Mouse (Mus musculus): ENCODE measurements around the gene F13b. TPM values are rescaled to one million over a fixed set of nuclear protein-coding genes. Genes with fewer than 3 reads are reported as not detected.

The F13b gene
- total RNA-seq (2021): not detected

- intact Hi-C loops (cut with DNase I): no loop called here
- DNase-seq (ENCODE audit: low spot score in 2 of 2): no peak
Observed at GRCm38 (mm10) chr1:139501258-139501752, at the start of gene F13b. Gene F13b (plus strand): TSS chr1:139501702.

- intact Hi-C loops (cut with DNase I): loop anchor here (10.0 kb wide), 1 partner anchor 1210 kb away; no protein-coding TSS in a partner anchor
- peak; percentile 83 to 94 for DNase-seq (ENCODE audit: low spot score in 2 of 2)
Observed at GRCm38 (mm10) chr1:139454340-139455225, 46.9 kb upstream of the F13b start, which contains the start of gene Aspm. Gene Aspm (plus strand): TSS chr1:139454772.

GRCm38 (mm10) chr1:139455226-139455869 is 46.2 kb upstream of the F13b start:
- intact Hi-C loops (cut with DNase I): loop anchor here (10.0 kb wide), 1 partner anchor 1209 kb away; no protein-coding TSS in a partner anchor
- DNase-seq (ENCODE audit: low spot score in 2 of 2): no peak

- intact Hi-C loops (cut with DNase I): no loop called here
- no peak for DNase-seq (ENCODE audit: low spot score in 2 of 2)
Observed at GRCm38 (mm10) chr1:139460807-139461206, 40.7 kb upstream of the F13b start.

GRCm38 (mm10) chr1:139465936-139466335 is 35.6 kb upstream of the F13b start:
- no peak for DNase-seq (ENCODE audit: low spot score in 2 of 2)
- intact Hi-C loops (cut with DNase I): no loop called here

GRCm38 (mm10) chr1:139478898-139479297 is 22.6 kb upstream of the F13b start:
- no peak for DNase-seq (ENCODE audit: low spot score in 2 of 2)
- intact Hi-C loops (cut with DNase I): no loop called here

- intact Hi-C loops (cut with DNase I): no loop called here
- DNase-seq (ENCODE audit: low spot score in 2 of 2): peak in 1 of 2 experiments; percentile 37
Observed at GRCm38 (mm10) chr1:139480246-139480645, 21.3 kb upstream of the F13b start.

GRCm38 (mm10) chr1:139481146-139481545 is 20.4 kb upstream of the F13b start:
- intact Hi-C loops (cut with DNase I): no loop called here
- peak; percentile 14 to 36 for DNase-seq (ENCODE audit: low spot score in 2 of 2)

- no peak for DNase-seq (ENCODE audit: low spot score in 2 of 2)
Observed at GRCm38 (mm10) chr1:139494630-139495029, 6.9 kb upstream of the F13b start.

GRCm38 (mm10) chr1:139495408-139495807 is 6.1 kb upstream of the F13b start:
- no peak for DNase-seq (ENCODE audit: low spot score in 2 of 2)
- intact Hi-C loops (cut with DNase I): no loop called here

More at GRCm38 (mm10) chr1:139494630-139495029, 6.9 kb upstream of the F13b start:
- intact Hi-C loops (cut with DNase I): no loop called here

- intact Hi-C loops (cut with DNase I): no loop called here
- no peak for DNase-seq (ENCODE audit: low spot score in 2 of 2)
Observed at GRCm38 (mm10) chr1:139496212-139496611, 5.3 kb upstream of the F13b start.

- intact Hi-C loops (cut with DNase I): no loop called here
- DNase-seq (ENCODE audit: low spot score in 2 of 2): no peak
Observed at GRCm38 (mm10) chr1:139499751-139500150, 1.8 kb upstream of the F13b start.

GRCm38 (mm10) chr1:139514556-139514955 is 13.1 kb downstream of the F13b start:
- DNase-seq (ENCODE audit: low spot score in 2 of 2): no peak
- intact Hi-C loops (cut with DNase I): no loop called here

- intact Hi-C loops (cut with DNase I): no loop called here
- no peak for DNase-seq (ENCODE audit: low spot score in 2 of 2)
Observed at GRCm38 (mm10) chr1:139548536-139548935, 47.0 kb downstream of the F13b start.

GRCm38 (mm10) chr1:139551311-139551710 is 49.8 kb downstream of the F13b start:
- no peak for DNase-seq (ENCODE audit: low spot score in 2 of 2)
- intact Hi-C loops (cut with DNase I): no loop called here

- no peak for DNase-seq (ENCODE audit: low spot score in 2 of 2)
- intact Hi-C loops (cut with DNase I): no loop called here
Observed at GRCm38 (mm10) chr1:139560024-139560423, 58.5 kb downstream of the F13b start, which contains the start of gene Cfhr1. Gene Cfhr1 (minus strand): TSS chr1:139560272.

Other genes with a start within 250 kb of the F13b start
- gene Crb1, start 124.6 kb upstream of the F13b start, total RNA-seq (2021): 1 to 10 TPM in 1 of 2 experiments, under 1 TPM in 1; 0.87 to 1.2 TPM
- 10 to 100 TPM; 27.5 to 28.3 TPM for gene Zbtb41, start 79.4 kb upstream of the F13b start, total RNA-seq (2021)
- 1 to 10 TPM in 1 of 2 experiments, under 1 TPM in 1; 0.57 to 1.0 TPM for gene Aspm, start 46.9 kb upstream of the F13b start, total RNA-seq (2021)
- not detected for gene Cfhr1, start 58.6 kb downstream of the F13b start, total RNA-seq (2021)